Mouse (Mus musculus): ENCODE data around the gene Mrpl18.
"Not testable (repeated sequence)": the region's sequence is repeated elsewhere in the genome, so short reads cannot be mapped to it uniquely, and the experiment has no call there.

The Mrpl18 gene

GRCm38 (mm10) chr17:12909361-12910280, 6.5 kb downstream of the Mrpl18 start, which contains the start of gene Pnldc1:
Gene Pnldc1 (minus strand): TSS chr17:12910230.
- DNase-seq (ENCODE audit: low read depth, low spot score): no peak

GRCm38 (mm10) chr17:12906436-12906835, 9.7 kb downstream of the Mrpl18 start:
- DNase-seq (ENCODE audit: low read depth, low spot score): no peak

- DNase-seq (ENCODE audit: low read depth, low spot score): no peak
Observed at GRCm38 (mm10) chr17:12905810-12906209, 10.3 kb downstream of the Mrpl18 start.

- no peak for DNase-seq (ENCODE audit: low read depth, low spot score)
Observed at GRCm38 (mm10) chr17:12904349-12904748, 11.8 kb downstream of the Mrpl18 start.

- no peak for DNase-seq (ENCODE audit: low read depth, low spot score)
Observed at GRCm38 (mm10) chr17:12903372-12904333, 12.5 kb downstream of the Mrpl18 start.

GRCm38 (mm10) chr17:12902291-12902690, 13.9 kb downstream of the Mrpl18 start:
- no peak for DNase-seq (ENCODE audit: low read depth, low spot score)

- DNase-seq (ENCODE audit: low read depth, low spot score): not testable (repeated sequence)
Observed at GRCm38 (mm10) chr17:12898607-12899006, 17.5 kb downstream of the Mrpl18 start.

- DNase-seq (ENCODE audit: low read depth, low spot score): no peak
Observed at GRCm38 (mm10) chr17:12897674-12898073, 18.5 kb downstream of the Mrpl18 start.

GRCm38 (mm10) chr17:12892033-12892432, 24.1 kb downstream of the Mrpl18 start:
- no peak for DNase-seq (ENCODE audit: low read depth, low spot score)

- no peak for DNase-seq (ENCODE audit: low read depth, low spot score)
Observed at GRCm38 (mm10) chr17:12891054-12891453, 25.1 kb downstream of the Mrpl18 start.

GRCm38 (mm10) chr17:12887021-12887775, 28.9 kb downstream of the Mrpl18 start:
- DNase-seq (ENCODE audit: low read depth, low spot score): no peak

GRCm38 (mm10) chr17:12886620-12887019, 29.5 kb downstream of the Mrpl18 start:
- no peak for DNase-seq (ENCODE audit: low read depth, low spot score)

- peak; percentile 47 for DNase-seq (ENCODE audit: low read depth, low spot score)
Observed at GRCm38 (mm10) chr17:12881216-12881615, 34.9 kb downstream of the Mrpl18 start.

GRCm38 (mm10) chr17:12880178-12880577, 36.0 kb downstream of the Mrpl18 start:
- DNase-seq (ENCODE audit: low read depth, low spot score): peak; percentile 91

- no peak for DNase-seq (ENCODE audit: low read depth, low spot score)
Observed at GRCm38 (mm10) chr17:12875734-12876133, 40.4 kb downstream of the Mrpl18 start, which contains the start of gene Mrgprh. Gene Mrgprh (plus strand): TSS chr17:12876034.

- no peak for DNase-seq (ENCODE audit: low read depth, low spot score)
Observed at GRCm38 (mm10) chr17:12872275-12873028, 43.7 kb downstream of the Mrpl18 start.

GRCm38 (mm10) chr17:12868640-12869039, 47.5 kb downstream of the Mrpl18 start:
- DNase-seq (ENCODE audit: low read depth, low spot score): peak; percentile 46

- DNase-seq (ENCODE audit: low read depth, low spot score): no peak
Observed at GRCm38 (mm10) chr17:12868043-12868442, 48.1 kb downstream of the Mrpl18 start, which contains the start of gene Mas1. Gene Mas1 (minus strand): TSS chr17:12868143.

GRCm38 (mm10) chr17:12866853-12867252, 49.3 kb downstream of the Mrpl18 start:
- no peak for DNase-seq (ENCODE audit: low read depth, low spot score)

GRCm38 (mm10) chr17:12865407-12865806, 50.7 kb downstream of the Mrpl18 start:
- no peak for DNase-seq (ENCODE audit: low read depth, low spot score)

Data from 3T3-L1 (cell line).